Mouse (Mus musculus) adipose tissue, adult 10 weeks (tissue): ENCODE measurements around the gene Triap1. TPM values are rescaled to one million over a fixed set of nuclear protein-coding genes. Genes with fewer than 3 reads are reported as not detected.

Source experiments
- polyA plus RNA-seq: library from polyadenylated mRNA; stranded (reverse); fragments of 350-450 nt; fragmentation: Illumina TruSeq; extraction: RNeasy Lipid Tissue Mini Kit (QIAGEN cat#74804); gene quantifications from one replicate; pipeline ENCODE4 v1.2.3, GENCODE M21; 2014; ENCODE audit warnings: low read depth, low replicate concordance

Triap1 gene
- polyA plus RNA-seq: 43.0 TPM

GRCm38 (mm10) chr5:115340577-115341313, at the start of gene Triap1, which contains the start of gene Gatc:
Gene Triap1, plus strand, starts transcription at chr5:115341225.
Gene Gatc, minus strand, starts transcription at chr5:115341178.

GRCm38 (mm10) chr5:115300792-115301614, 40.0 kb upstream of the Triap1 start, which contains the start of gene Dynll1:
Gene Dynll1, minus strand, starts transcription at chr5:115300999.

GRCm38 (mm10) chr5:115326875-115327609, 14.0 kb upstream of the Triap1 start, which contains the start of gene Srsf9:
Gene Srsf9, plus strand, starts transcription at chr5:115327177.

GRCm38 (mm10) chr5:115348546-115349224, 7.7 kb downstream of the Triap1 start, which contains the start of gene Cox6a1:
Gene Cox6a1, minus strand, starts transcription at chr5:115348981.

Other genes with a start within 250 kb of the Triap1 start
- not detected for gene Gm10401, start 242.9 kb upstream of the Triap1 start, polyA plus RNA-seq
- 67.3 TPM for gene Acads, start 221.9 kb upstream of the Triap1 start, polyA plus RNA-seq
- gene Unc119b, start 206.2 kb upstream of the Triap1 start, polyA plus RNA-seq: 56.1 TPM
- 205 TPM for gene Mlec, start 183.0 kb upstream of the Triap1 start, polyA plus RNA-seq
- 3.2 TPM for gene Cabp1, start 146.8 kb upstream of the Triap1 start, polyA plus RNA-seq
- gene Pop5, start 105.4 kb upstream of the Triap1 start, polyA plus RNA-seq: 81.1 TPM
- 150 TPM for gene Rnf10, start 68.3 kb upstream of the Triap1 start, polyA plus RNA-seq
- gene Coq5, start 61.6 kb upstream of the Triap1 start, polyA plus RNA-seq: 28.2 TPM
- 245 TPM for gene Dynll1, start 40.2 kb upstream of the Triap1 start, polyA plus RNA-seq
- 54.0 TPM for gene Srsf9, start 14.0 kb upstream of the Triap1 start, polyA plus RNA-seq
- 20.5 TPM for gene Gatc, start within 50 bp of the Triap1 start, polyA plus RNA-seq
- 608 TPM for gene Cox6a1, start 7.8 kb downstream of the Triap1 start, polyA plus RNA-seq
- 1.9 TPM for gene Msi1, start 88.4 kb downstream of the Triap1 start, polyA plus RNA-seq
- gene Pla2g1b, start 125.0 kb downstream of the Triap1 start, polyA plus RNA-seq: not detected
- 37.6 TPM for gene Sirt4, start 143.5 kb downstream of the Triap1 start, polyA plus RNA-seq
- 83.9 TPM for gene Pxn, start 165.5 kb downstream of the Triap1 start, polyA plus RNA-seq
- gene Rplp0, start 218.2 kb downstream of the Triap1 start, polyA plus RNA-seq: 1,640 TPM
- 46.4 TPM for gene Gcn1l1, start 224.0 kb downstream of the Triap1 start, polyA plus RNA-seq